Mouse (Mus musculus): ENCODE data around the gene Creb3.

GRCm38 (mm10) chr4:43552437-43552836 is 9.7 kb upstream of the Creb3 start:
- TF ChIP-seq CTCF (IDR thresholded peaks at IDR 0.05; ENCODE audit: low read depth) (no peak), EP300 (optimal IDR thresholded peaks at IDR 0.05) (no peak)

Measured in stomach, postnatal 0 days (tissue).